Mouse (Mus musculus): ENCODE data around the gene Mst1. TPM values are rescaled to one million over a fixed set of nuclear protein-coding genes. Genes with fewer than 3 reads are reported as not detected.

Mst1 gene
- polyA plus RNA-seq, 1 experiment from 2014 or later, result 0.41 TPM

GRCm38 (mm10) chr9:108055661-108056237 is 24.5 kb upstream of the Mst1 start:
- H3K4me2 ChIP-seq (ENCODE audit: low read depth, low read length), result no peak overlapping the region
- no peak for ATAC-seq (ENCODE audit: low read depth)
- no peaks in the 10 kb centered on the region for H3K9me3 ChIP-seq (ENCODE audit: control insufficient read depth, low read length)
- peaks cover 16% of the 10 kb centered on the region for H3K4me1 ChIP-seq (replicated peaks; ENCODE audit: control insufficient read depth, insufficient read depth, low read length)
- peaks cover 14% of the 10 kb centered on the region for H3K36me3 ChIP-seq (ENCODE audit: control insufficient read depth, insufficient read depth, low read length)
- no peak overlapping the region for H3K9ac ChIP-seq (ENCODE audit: low read length)
- no peaks in the 10 kb centered on the region for H3K27me3 ChIP-seq (ENCODE audit: control insufficient read depth, insufficient read depth, low read depth, low read length)
- 84% methylated on average over 6 of the region's 6 CpGs for WGBS
- H3K4me3 ChIP-seq (ENCODE audit: low read length), result no peak overlapping the region
- no peak overlapping the region for H3K27ac ChIP-seq (ENCODE audit: low read length)

GRCm38 (mm10) chr9:108056361-108057261 is 23.6 kb upstream of the Mst1 start:
- peaks cover 16% of the 10 kb centered on the region for H3K4me1 ChIP-seq (replicated peaks; ENCODE audit: control insufficient read depth, insufficient read depth, low read length)
- no peak overlapping the region for H3K9ac ChIP-seq (ENCODE audit: low read length)
- H3K36me3 ChIP-seq (ENCODE audit: control insufficient read depth, insufficient read depth, low read length), result peaks cover 12% of the 10 kb centered on the region
- 78% methylated on average over 28 of the region's 28 CpGs for WGBS
- no peaks in the 10 kb centered on the region for H3K27me3 ChIP-seq (ENCODE audit: control insufficient read depth, insufficient read depth, low read depth, low read length)
- no peak overlapping the region for H3K27ac ChIP-seq (ENCODE audit: low read length)
- H3K4me3 ChIP-seq (ENCODE audit: low read length), result no peak overlapping the region
- no peaks in the 10 kb centered on the region for H3K9me3 ChIP-seq (ENCODE audit: control insufficient read depth, low read length)
- H3K4me2 ChIP-seq (ENCODE audit: low read depth, low read length), result no peak overlapping the region
- no peak for ATAC-seq (ENCODE audit: low read depth)

GRCm38 (mm10) chr9:108057262-108057562 is 23.0 kb upstream of the Mst1 start:
- H3K4me1 ChIP-seq (replicated peaks; ENCODE audit: control insufficient read depth, insufficient read depth, low read length), result peaks cover 16% of the 10 kb centered on the region
- H3K27ac ChIP-seq (ENCODE audit: low read length), result no peak overlapping the region
- peaks cover 12% of the 10 kb centered on the region for H3K36me3 ChIP-seq (ENCODE audit: control insufficient read depth, insufficient read depth, low read length)
- ATAC-seq (ENCODE audit: low read depth), result no peak
- no peak overlapping the region for H3K4me2 ChIP-seq (ENCODE audit: low read depth, low read length)
- H3K9me3 ChIP-seq (ENCODE audit: control insufficient read depth, low read length), result no peaks in the 10 kb centered on the region
- no peak overlapping the region for H3K9ac ChIP-seq (ENCODE audit: low read length)
- 89% methylated on average over 5 of the region's 5 CpGs for WGBS
- H3K4me3 ChIP-seq (ENCODE audit: low read length), result no peak overlapping the region
- H3K27me3 ChIP-seq (ENCODE audit: control insufficient read depth, insufficient read depth, low read depth, low read length), result no peaks in the 10 kb centered on the region

GRCm38 (mm10) chr9:108058291-108058690 is 21.9 kb upstream of the Mst1 start:
- Histone ChIP-seq H3K27ac (ENCODE audit: low read length) (no peak overlapping the region), H3K4me3 (ENCODE audit: low read length) (no peak overlapping the region), H3K9me3 (ENCODE audit: control insufficient read depth, low read length) (no peaks in the 10 kb centered on the region), H3K4me2 (ENCODE audit: low read depth, low read length) (no peak overlapping the region), H3K36me3 (ENCODE audit: control insufficient read depth, insufficient read depth, low read length) (peaks cover 12% of the 10 kb centered on the region), H3K4me1 (replicated peaks; ENCODE audit: control insufficient read depth, insufficient read depth, low read length) (peaks cover 7% of the 10 kb centered on the region), H3K9ac (ENCODE audit: low read length) (no peak overlapping the region), H3K27me3 (ENCODE audit: control insufficient read depth, insufficient read depth, low read depth, low read length) (no peaks in the 10 kb centered on the region)
- 95% methylated on average over 9 of the region's 9 CpGs for WGBS
- ATAC-seq (ENCODE audit: low read depth), result no peak

GRCm38 (mm10) chr9:108062142-108062541 is 18.1 kb upstream of the Mst1 start:
- H3K9ac ChIP-seq (ENCODE audit: low read length), result no peak overlapping the region
- no peak overlapping the region for H3K4me2 ChIP-seq (ENCODE audit: low read depth, low read length)
- WGBS, result 88% methylated on average over 3 of the region's 3 CpGs
- no peak overlapping the region for H3K4me3 ChIP-seq (ENCODE audit: low read length)
- H3K27ac ChIP-seq (ENCODE audit: low read length), result no peak overlapping the region
- no peaks in the 10 kb centered on the region for H3K27me3 ChIP-seq (ENCODE audit: control insufficient read depth, insufficient read depth, low read depth, low read length)
- H3K36me3 ChIP-seq (ENCODE audit: control insufficient read depth, insufficient read depth, low read length), result peaks cover 2% of the 10 kb centered on the region; the same call in 1 of the 2 replicates
- no peaks in the 10 kb centered on the region for H3K4me1 ChIP-seq (replicated peaks; ENCODE audit: control insufficient read depth, insufficient read depth, low read length)
- H3K9me3 ChIP-seq (ENCODE audit: control insufficient read depth, low read length), result no peaks in the 10 kb centered on the region
- no peak for ATAC-seq (ENCODE audit: low read depth)

GRCm38 (mm10) chr9:108063361-108063760 is 16.9 kb upstream of the Mst1 start:
- H3K36me3 ChIP-seq (ENCODE audit: control insufficient read depth, insufficient read depth, low read length), result peaks cover 2% of the 10 kb centered on the region; the same call in 1 of the 2 replicates
- ATAC-seq (ENCODE audit: low read depth), result no peak
- H3K9ac ChIP-seq (ENCODE audit: low read length), result no peak overlapping the region
- H3K9me3 ChIP-seq (ENCODE audit: control insufficient read depth, low read length), result no peaks in the 10 kb centered on the region
- no peaks in the 10 kb centered on the region for H3K27me3 ChIP-seq (ENCODE audit: control insufficient read depth, insufficient read depth, low read depth, low read length)
- no peaks in the 10 kb centered on the region for H3K4me1 ChIP-seq (replicated peaks; ENCODE audit: control insufficient read depth, insufficient read depth, low read length)
- H3K27ac ChIP-seq (ENCODE audit: low read length), result no peak overlapping the region
- H3K4me2 ChIP-seq (ENCODE audit: low read depth, low read length), result no peak overlapping the region
- no peak overlapping the region for H3K4me3 ChIP-seq (ENCODE audit: low read length)
- WGBS, result 87% methylated on average over 12 of the region's 12 CpGs

GRCm38 (mm10) chr9:108065491-108066011 is 14.7 kb upstream of the Mst1 start:
- Histone ChIP-seq H3K27ac (ENCODE audit: low read length) (no peak overlapping the region), H3K9ac (ENCODE audit: low read length) (no peak overlapping the region), H3K36me3 (ENCODE audit: control insufficient read depth, insufficient read depth, low read length) (peaks cover 2% of the 10 kb centered on the region; the same call in 1 of the 2 replicates), H3K27me3 (ENCODE audit: control insufficient read depth, insufficient read depth, low read depth, low read length) (no peaks in the 10 kb centered on the region), H3K4me3 (ENCODE audit: low read length) (no peak overlapping the region), H3K4me2 (ENCODE audit: low read depth, low read length) (no peak overlapping the region), H3K4me1 (replicated peaks; ENCODE audit: control insufficient read depth, insufficient read depth, low read length) (no peaks in the 10 kb centered on the region), H3K9me3 (ENCODE audit: control insufficient read depth, low read length) (no peaks in the 10 kb centered on the region)
- 0 out of 2 replicates have a peak, but pooled peaks have one; percentile 35 for ATAC-seq (ENCODE audit: low read depth)
- WGBS, result 41% methylated on average over 5 of the region's 5 CpGs

- H3K27me3 ChIP-seq (ENCODE audit: control insufficient read depth, insufficient read depth, low read depth, low read length), result no peaks in the 10 kb centered on the region
- H3K4me3 ChIP-seq (ENCODE audit: low read length), result no peak overlapping the region
- H3K9ac ChIP-seq (ENCODE audit: low read length), result no peak overlapping the region
- no peaks in the 10 kb centered on the region for H3K9me3 ChIP-seq (ENCODE audit: control insufficient read depth, low read length)
- 77% methylated on average over 7 of the region's 7 CpGs for WGBS
- ATAC-seq (ENCODE audit: low read depth), result no peak
- no peaks in the 10 kb centered on the region for H3K4me1 ChIP-seq (replicated peaks; ENCODE audit: control insufficient read depth, insufficient read depth, low read length)
- H3K36me3 ChIP-seq (ENCODE audit: control insufficient read depth, insufficient read depth, low read length), result peaks cover 5% of the 10 kb centered on the region
- H3K4me2 ChIP-seq (ENCODE audit: low read depth, low read length), result no peak overlapping the region
- H3K27ac ChIP-seq (ENCODE audit: low read length), result no peak overlapping the region
Observed at GRCm38 (mm10) chr9:108067199-108067598, 13.0 kb upstream of the Mst1 start.

- Histone ChIP-seq H3K4me2 (ENCODE audit: low read depth, low read length) (no peak overlapping the region), H3K9me3 (ENCODE audit: control insufficient read depth, low read length) (no peaks in the 10 kb centered on the region), H3K27me3 (ENCODE audit: control insufficient read depth, insufficient read depth, low read depth, low read length) (no peaks in the 10 kb centered on the region), H3K4me3 (ENCODE audit: low read length) (no peak overlapping the region), H3K4me1 (replicated peaks; ENCODE audit: control insufficient read depth, insufficient read depth, low read length) (no peaks in the 10 kb centered on the region), H3K27ac (ENCODE audit: low read length) (no peak overlapping the region), H3K9ac (ENCODE audit: low read length) (no peak overlapping the region), H3K36me3 (ENCODE audit: control insufficient read depth, insufficient read depth, low read length) (peaks cover 5% of the 10 kb centered on the region)
- WGBS, result 14% methylated on average over 8 of the region's 8 CpGs
- peak; percentile 50; the same call in 1 of the 2 replicates for ATAC-seq (ENCODE audit: low read depth)
Observed at GRCm38 (mm10) chr9:108067900-108068299, 12.3 kb upstream of the Mst1 start.

All from lung, embryonic 16.5 days (tissue).